Mouse (Mus musculus): ENCODE data around the gene Nck2.

DNA sequence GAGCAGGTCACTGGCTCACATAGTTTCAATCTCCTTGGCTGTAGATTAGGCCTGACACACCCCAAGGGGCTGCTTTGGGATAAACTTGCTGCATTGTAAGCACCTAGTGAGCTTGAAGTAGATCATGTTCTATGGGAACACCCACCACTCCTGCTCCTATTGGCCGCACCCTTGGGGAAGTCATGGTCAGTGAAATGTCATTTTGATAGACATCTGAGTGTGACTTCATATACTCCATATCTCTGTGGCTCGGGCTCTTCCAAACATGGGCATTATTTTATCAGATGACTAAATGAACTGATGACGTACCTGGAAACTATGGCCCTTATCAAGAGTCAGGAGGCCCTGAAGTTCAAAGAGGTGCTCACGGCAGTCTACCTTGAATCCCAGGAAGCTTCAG lies 77.6 kb downstream of the Nck2 start:
- TF ChIP-seq CTCF (IDR thresholded peaks at IDR 0.05; ENCODE audit: low read depth), result no peak
- TF ChIP-seq EP300 (IDR thresholded peaks at IDR 0.05; ENCODE audit: low read depth), result no peak

Data from liver, postnatal 0 days (tissue).